Mouse (Mus musculus): ENCODE data around the gene Anxa9.

DNA sequence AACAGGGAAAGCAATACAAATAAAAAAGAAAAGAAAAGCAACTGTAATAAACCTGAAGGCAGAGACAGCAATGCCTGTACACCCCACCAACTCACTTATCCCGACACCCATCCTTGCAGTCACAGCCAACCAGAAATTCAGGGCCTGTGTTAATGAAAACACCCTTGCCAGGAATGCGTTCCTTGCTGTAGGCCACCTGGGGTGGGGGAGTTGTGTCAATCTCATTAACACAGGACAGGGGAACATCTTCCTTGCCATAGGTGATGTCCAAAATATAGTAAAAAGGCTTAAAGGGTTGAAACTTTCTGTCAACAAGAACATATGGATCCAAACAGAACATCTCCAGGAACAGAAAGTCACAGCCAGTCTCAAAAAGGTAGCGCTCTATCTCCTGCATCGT lies 31.3 kb upstream of the Anxa9 start:
- TF ChIP-seq POLR2A (IDR thresholded peaks at IDR 0.05; ENCODE audit: low read depth, low read length) (no peak), CTCF (IDR thresholded peaks at IDR 0.05; ENCODE audit: extremely low read depth, insufficient read length, insufficient replicate concordance, low read depth, low read length) (no peak)
